Mouse (Mus musculus): ENCODE data around the gene Rbfox2. TPM values are rescaled to one million over a fixed set of nuclear protein-coding genes. Genes with fewer than 3 reads are reported as not detected.

Rbfox2 gene
- polyA plus RNA-seq, 2 experiments: 7.2 to 9.9 TPM

- H3K4me2 ChIP-seq (ENCODE audit: low read depth): no peak overlapping the region
- ATAC-seq (ENCODE audit: insufficient read depth): no peak
Observed at GRCm38 (mm10) chr15:77072556-77073163, 234.1 kb downstream of the Rbfox2 start.

GRCm38 (mm10) chr15:77071501-77071900 lies 235.3 kb downstream of the Rbfox2 start:
- Histone ChIP-seq H3K9me3 (ENCODE audit: control insufficient read depth, low read length) (no peaks in the 10 kb centered on the region), H3K27ac (no peak overlapping the region), H3K9ac (replicated peaks) (no peak overlapping the region), H3K36me3 (replicated peaks; ENCODE audit: control insufficient read depth, insufficient read depth, low read depth) (no peaks in the 10 kb centered on the region), H3K4me3 (ENCODE audit: insufficient read depth in 1 of 2, low read depth in 2 of 2, low read length in 2 of 2) (no peak overlapping the region), H3K27me3 (ENCODE audit: control insufficient read depth, insufficient read depth, low read length) (no peaks in the 10 kb centered on the region), H3K4me2 (ENCODE audit: low read depth) (no peak overlapping the region), H3K4me1 (replicated peaks; ENCODE audit: control insufficient read depth in 2 of 2, insufficient read depth in 2 of 2, low read length in 1 of 2) (peaks cover 2 to 3% of the 10 kb centered on the region in 2 experiments; a peak in 2 of 4 replicates)
- ATAC-seq (ENCODE audit: insufficient read depth) (no peak), DNase-seq (ENCODE audit: low read depth in 3 of 3, low spot score in 3 of 3) (no peak)
- 9% methylated on average over 10 of the region's 10 CpGs for whole genome bisulfite sequencing (ENCODE audit: insufficient replicate concordance)
- TF ChIP-seq EP300 (IDR thresholded peaks at IDR 0.05; ENCODE audit: low read depth) (no peak), CTCF (IDR thresholded peaks at IDR 0.05; ENCODE audit: low read depth) (peak; percentile 59)

More at GRCm38 (mm10) chr15:77072556-77073163, 234.1 kb downstream of the Rbfox2 start:
- TF ChIP-seq CTCF (IDR thresholded peaks at IDR 0.05; ENCODE audit: low read depth) (no peak), EP300 (IDR thresholded peaks at IDR 0.05; ENCODE audit: low read depth) (no peak)
- H3K4me3 ChIP-seq (ENCODE audit: insufficient read depth in 1 of 2, low read depth in 2 of 2, low read length in 2 of 2): no peak overlapping the region
- no peaks in the 10 kb centered on the region for H3K9me3 ChIP-seq (ENCODE audit: control insufficient read depth, low read length)
- no peak for DNase-seq (ENCODE audit: low read depth in 3 of 3, low spot score in 3 of 3)
- 58% methylated on average over 4 of the region's 4 CpGs for WGBS (ENCODE audit: insufficient replicate concordance)
- no peaks in the 10 kb centered on the region for H3K27me3 ChIP-seq (ENCODE audit: control insufficient read depth, insufficient read depth, low read length)
- H3K9ac ChIP-seq (replicated peaks): no peak overlapping the region
- peaks cover 2 to 3% of the 10 kb centered on the region in 2 experiments; a peak in 2 of 4 replicates for H3K4me1 ChIP-seq (replicated peaks; ENCODE audit: control insufficient read depth in 2 of 2, insufficient read depth in 2 of 2, low read length in 1 of 2)
- no peaks in the 10 kb centered on the region for H3K36me3 ChIP-seq (replicated peaks; ENCODE audit: control insufficient read depth, insufficient read depth, low read depth)
- H3K27ac ChIP-seq: no peak overlapping the region

GRCm38 (mm10) chr15:77070745-77071268 lies 236.0 kb downstream of the Rbfox2 start:
- no peak for TF ChIP-seq CTCF (IDR thresholded peaks at IDR 0.05; ENCODE audit: low read depth)
- TF ChIP-seq EP300 (IDR thresholded peaks at IDR 0.05; ENCODE audit: low read depth): no peak
- no peak for ATAC-seq (ENCODE audit: insufficient read depth)
- H3K4me1 ChIP-seq (replicated peaks; ENCODE audit: control insufficient read depth in 2 of 2, insufficient read depth in 2 of 2, low read length in 1 of 2): peaks cover 2 to 3% of the 10 kb centered on the region in 2 experiments; a peak in 2 of 4 replicates
- H3K9me3 ChIP-seq (ENCODE audit: control insufficient read depth, low read length): no peaks in the 10 kb centered on the region
- H3K36me3 ChIP-seq (replicated peaks; ENCODE audit: control insufficient read depth, insufficient read depth, low read depth): no peaks in the 10 kb centered on the region
- H3K4me2 ChIP-seq (ENCODE audit: low read depth): no peak overlapping the region
- 68% methylated on average over 11 of the region's 11 CpGs for WGBS (ENCODE audit: insufficient replicate concordance)
- H3K9ac ChIP-seq (replicated peaks): no peak overlapping the region
- no peak for DNase-seq (ENCODE audit: low read depth in 3 of 3, low spot score in 3 of 3)
- H3K27me3 ChIP-seq (ENCODE audit: control insufficient read depth, insufficient read depth, low read length): no peaks in the 10 kb centered on the region
- H3K27ac ChIP-seq: no peak overlapping the region
- H3K4me3 ChIP-seq (ENCODE audit: insufficient read depth in 1 of 2, low read depth in 2 of 2, low read length in 2 of 2): no peak overlapping the region

GRCm38 (mm10) chr15:77069019-77069418 lies 237.8 kb downstream of the Rbfox2 start:
- WGBS (ENCODE audit: insufficient replicate concordance): 53% methylated on average over 3 of the region's 3 CpGs
- H3K27me3 ChIP-seq (ENCODE audit: control insufficient read depth, insufficient read depth, low read length): no peaks in the 10 kb centered on the region
- peaks cover 2 to 3% of the 10 kb centered on the region in 2 experiments; a peak in 2 of 4 replicates for H3K4me1 ChIP-seq (replicated peaks; ENCODE audit: control insufficient read depth in 2 of 2, insufficient read depth in 2 of 2, low read length in 1 of 2)
- no peak for TF ChIP-seq EP300 (IDR thresholded peaks at IDR 0.05; ENCODE audit: low read depth)
- TF ChIP-seq CTCF (IDR thresholded peaks at IDR 0.05; ENCODE audit: low read depth): no peak
- H3K4me3 ChIP-seq (ENCODE audit: insufficient read depth in 1 of 2, low read depth in 2 of 2, low read length in 2 of 2): no peak overlapping the region
- H3K4me2 ChIP-seq (ENCODE audit: low read depth): no peak overlapping the region
- DNase-seq (ENCODE audit: low read depth in 3 of 3, low spot score in 3 of 3) (no peak), ATAC-seq (ENCODE audit: insufficient read depth) (no peak)
- H3K36me3 ChIP-seq (replicated peaks; ENCODE audit: control insufficient read depth, insufficient read depth, low read depth): no peaks in the 10 kb centered on the region
- H3K27ac ChIP-seq: no peak overlapping the region
- H3K9me3 ChIP-seq (ENCODE audit: control insufficient read depth, low read length): no peaks in the 10 kb centered on the region
- H3K9ac ChIP-seq (replicated peaks): no peak overlapping the region

- Histone ChIP-seq H3K36me3 (replicated peaks; ENCODE audit: control insufficient read depth, insufficient read depth, low read depth) (no peaks in the 10 kb centered on the region), H3K9ac (replicated peaks) (no peak overlapping the region), H3K4me3 (ENCODE audit: insufficient read depth in 1 of 2, low read depth in 2 of 2, low read length in 2 of 2) (no peak overlapping the region), H3K4me2 (ENCODE audit: low read depth) (no peak overlapping the region), H3K27me3 (ENCODE audit: control insufficient read depth, insufficient read depth, low read length) (no peaks in the 10 kb centered on the region), H3K27ac (no peak overlapping the region), H3K4me1 (replicated peaks; ENCODE audit: control insufficient read depth in 2 of 2, insufficient read depth in 2 of 2, low read length in 1 of 2) (peaks cover 2 to 3% of the 10 kb centered on the region in 2 experiments; a peak in 2 of 4 replicates), H3K9me3 (ENCODE audit: control insufficient read depth, low read length) (no peaks in the 10 kb centered on the region)
- ATAC-seq (ENCODE audit: insufficient read depth): no peak
- TF ChIP-seq EP300 (IDR thresholded peaks at IDR 0.05; ENCODE audit: low read depth) (no peak), CTCF (IDR thresholded peaks at IDR 0.05; ENCODE audit: low read depth) (peak; percentile 19; the same call in 1 of the 2 replicates)
- DNase-seq (ENCODE audit: low read depth in 3 of 3, low spot score in 3 of 3): no peak
- WGBS (ENCODE audit: insufficient replicate concordance): 45% methylated on average over 3 of the region's 3 CpGs
Observed at GRCm38 (mm10) chr15:77068439-77068861, 238.4 kb downstream of the Rbfox2 start.

Data from liver, embryonic 14.5 days (tissue).